Mouse (Mus musculus) stomach, postnatal 0 days (tissue): ENCODE measurements around the gene Arf6.

Experiments used
- CTCF ChIP-seq: IDR thresholded peaks from 2 replicates; pipeline ENCODE4 v1.5.1; 2016; ENCODE audit warnings: antibody characterized with exemption, low read depth, mild to moderate bottlenecking, moderate library complexity
- EP300 ChIP-seq: optimal IDR thresholded peaks from 2 replicates; pipeline ENCODE3; 2016; ENCODE audit warnings: antibody characterized with exemption

- TF ChIP-seq CTCF (no peak), EP300 (no peak)
Measured at GRCm38 (mm10) chr12:69419017-69419605, 47.2 kb downstream of the Arf6 start.
